Mouse (Mus musculus) layer of hippocampus, adult 18-20 months (tissue): ENCODE data around the gene Larp1b. TPM values are rescaled to one million over a fixed set of nuclear protein-coding genes. Genes with fewer than 3 reads are reported as not detected.

Source experiments
- DNase-seq, 2 experiments: peaks; one replicate each; pipeline ENCODE4 v3.0.0; 2022; ENCODE audit warnings: low spot score in 2 of 2
- total RNA-seq, 2 experiments: library from RNA; stranded (reverse); gene quantifications; 2 replicates each; pipeline ENCODE4 v1.2.3; 2021

The Larp1b gene
- total RNA-seq, 2 experiments from 2014 or later = 14.2 to 15.2 TPM

- no peak for DNase-seq
Observed at GRCm38 (mm10) chr3:41082520-41082884, 132.9 kb downstream of the Larp1b start.

GRCm38 (mm10) chr3:41082885-41083789 lies 133.5 kb downstream of the Larp1b start, which contains the start of gene Pgrmc2:
Gene Pgrmc2, minus strand, starts transcription at chr3:41083046.
- peak; percentile 98 to 99 for DNase-seq

- DNase-seq = no peak
Observed at GRCm38 (mm10) chr3:41083790-41084112, 134.1 kb downstream of the Larp1b start.

- DNase-seq = no peak
Observed at GRCm38 (mm10) chr3:41084421-41084820, 134.8 kb downstream of the Larp1b start.

GRCm38 (mm10) chr3:41087071-41087470 lies 137.4 kb downstream of the Larp1b start:
- no peak for DNase-seq

Other genes starting within 250 kb of the Larp1b start
- gene Slc25a31, start 241.0 kb upstream of the Larp1b start, total RNA-seq = not detected
- 100 to 1,000 TPM; 158 to 170 TPM for gene Hspa4l, start 205.3 kb upstream of the Larp1b start, total RNA-seq
- 1 to 10 TPM; 2.4 to 3.8 TPM for gene Plk4, start 149.8 kb upstream of the Larp1b start, total RNA-seq
- gene Mfsd8, start 102.9 kb upstream of the Larp1b start, total RNA-seq = 10 to 100 TPM; 16.9 to 20.1 TPM
- 10 to 100 TPM; 10.2 to 12.4 TPM for gene Abhd18, start 102.9 kb upstream of the Larp1b start, total RNA-seq
- gene 1700034I23Rik, start 47.3 kb upstream of the Larp1b start, total RNA-seq = under 1 TPM in 1 of 2 experiments, not detected in 1; 0.25 TPM
- 10 to 100 TPM; 60.5 to 61.7 TPM for gene Pgrmc2, start 133.2 kb downstream of the Larp1b start, total RNA-seq